Mouse (Mus musculus): ENCODE data around the gene Gm15557. TPM values are rescaled to one million over a fixed set of nuclear protein-coding genes. Genes with fewer than 3 reads are reported as not detected.

The Gm15557 gene
- polyA plus RNA-seq, 1 experiment from 2014 or later, result not detected

DNA sequence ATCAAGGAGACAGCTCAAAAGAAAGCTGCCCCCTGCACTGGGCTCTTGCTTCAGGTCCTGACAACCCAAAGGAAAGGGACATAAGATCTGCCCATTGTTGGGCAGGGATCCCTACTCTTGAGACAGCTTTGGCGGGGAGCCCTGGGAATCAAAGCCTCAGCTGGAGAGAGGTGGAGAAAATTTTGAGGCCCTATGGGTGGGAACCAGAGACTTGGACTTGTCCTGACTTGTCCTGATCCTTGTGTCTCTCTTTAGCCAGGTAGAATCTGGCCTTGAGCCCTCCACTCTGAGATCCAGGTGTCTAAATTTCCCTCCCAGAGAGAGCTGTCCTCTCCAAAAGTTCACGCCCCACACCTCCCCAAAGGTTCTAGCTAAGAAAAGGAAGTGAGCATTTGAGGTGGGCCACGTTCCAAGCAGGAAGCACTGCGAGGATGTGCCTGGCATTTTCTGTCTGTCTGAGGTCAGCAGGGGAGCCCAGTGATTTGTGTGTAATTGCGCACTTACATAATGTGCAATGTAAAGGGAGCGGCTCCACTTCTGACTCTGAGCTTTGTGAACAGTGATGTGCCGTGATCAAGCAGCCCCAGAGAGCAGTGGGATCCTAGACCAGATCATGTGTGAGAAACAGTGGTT is 515 bp upstream of the Gm15557 start:
- Histone ChIP-seq H3K9ac (no peak overlapping the region), H3K9me3 (no peaks in the 10 kb centered on the region), H3K4me3 (no peak overlapping the region), H3K4me1 (peaks cover 28% of the 10 kb centered on the region), H3K36me3 (no peaks in the 10 kb centered on the region), H3K4me2 (replicated peaks) (no peak overlapping the region), H3K27ac (no peak overlapping the region), H3K27me3 (no peaks in the 10 kb centered on the region)
- WGBS, result 73% methylated on average over 7 of the region's 7 CpGs
- ATAC-seq (ENCODE audit: insufficient number of reproducible peaks, insufficient read depth, low FRiP score, low TSS enrichment), result no peak

DNA sequence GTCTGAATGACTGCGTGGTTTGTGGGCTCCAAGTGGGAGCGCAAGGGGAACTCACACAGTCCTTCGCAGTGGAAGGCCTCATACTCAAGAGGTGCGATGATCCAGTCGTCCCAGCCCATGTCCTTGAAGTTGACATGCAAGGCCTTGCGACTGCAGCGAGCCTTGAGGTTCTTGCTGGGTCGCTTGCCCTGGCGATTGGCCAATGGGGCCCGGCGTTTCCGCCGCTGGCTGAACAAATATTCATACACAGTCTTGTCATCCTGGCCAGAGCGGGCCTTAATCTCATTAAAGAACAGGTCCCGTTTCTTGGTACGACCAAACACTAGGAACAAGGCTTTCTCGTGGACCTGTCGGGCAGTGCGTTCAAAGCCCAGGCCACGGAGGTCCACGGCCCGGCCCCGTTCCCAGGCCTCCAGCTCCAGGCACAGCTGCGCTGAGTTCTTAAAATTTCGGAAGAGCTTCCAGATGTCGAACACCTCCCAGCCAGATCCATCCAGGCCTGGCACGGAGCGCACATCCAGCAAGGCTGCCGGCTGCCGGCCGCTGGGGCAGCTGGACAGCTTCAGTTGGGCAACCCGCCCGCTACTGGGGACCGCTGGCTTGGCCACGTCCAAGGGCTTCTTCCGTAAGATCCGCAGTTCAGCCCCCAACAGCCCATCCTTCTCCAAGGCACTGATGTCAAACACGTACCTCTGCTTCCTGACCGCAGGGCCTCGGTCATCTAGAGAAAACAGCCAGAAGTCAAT is 1.3 kb downstream of the Gm15557 start:
- H3K9ac ChIP-seq, result 0 out of 2 replicates have a peak overlapping the region, but pooled peaks have one; percentile 8
- H3K4me2 ChIP-seq (replicated peaks), result no peak overlapping the region; the same call in 1 of the 2 replicates
- H3K4me3 ChIP-seq, result no peak overlapping the region
- H3K4me1 ChIP-seq, result peaks cover 46% of the 10 kb centered on the region
- no peaks in the 10 kb centered on the region for H3K27me3 ChIP-seq
- WGBS, result 79% methylated on average over 40 of the region's 40 CpGs
- no peaks in the 10 kb centered on the region for H3K9me3 ChIP-seq
- H3K36me3 ChIP-seq, result no peaks in the 10 kb centered on the region
- no peak for ATAC-seq (ENCODE audit: insufficient number of reproducible peaks, insufficient read depth, low FRiP score, low TSS enrichment)
- H3K27ac ChIP-seq, result no peak overlapping the region

DNA sequence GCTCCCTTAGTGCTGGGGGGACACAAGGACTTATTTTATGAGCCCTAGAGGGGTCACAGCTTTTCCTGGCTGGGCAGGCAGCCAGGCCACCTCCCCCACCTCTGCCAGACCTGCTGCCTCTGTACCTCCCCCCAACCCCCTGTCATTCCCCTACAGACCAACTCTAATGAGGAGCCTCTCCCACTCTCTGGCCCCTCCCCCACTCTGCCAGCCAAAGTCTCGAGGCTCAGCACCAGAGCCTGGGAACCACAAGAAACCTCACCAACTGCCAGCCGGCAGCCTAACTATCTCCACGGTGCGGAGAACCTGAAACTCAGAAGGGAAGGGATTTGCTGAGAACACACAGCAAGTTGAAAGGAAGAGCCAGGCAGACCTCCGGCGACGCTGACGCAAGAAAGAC is 2.9 kb downstream of the Gm15557 start:
- no peak for ATAC-seq (ENCODE audit: insufficient number of reproducible peaks, insufficient read depth, low FRiP score, low TSS enrichment)
- Histone ChIP-seq H3K27ac (no peak overlapping the region), H3K9ac (0 out of 2 replicates have a peak overlapping the region, but pooled peaks have one; percentile 5), H3K4me2 (replicated peaks) (peak overlapping the region; percentile 39), H3K9me3 (no peaks in the 10 kb centered on the region), H3K27me3 (no peaks in the 10 kb centered on the region), H3K4me3 (peak overlapping the region; percentile 13), H3K4me1 (peaks cover 46% of the 10 kb centered on the region), H3K36me3 (no peaks in the 10 kb centered on the region)
- 2% methylated on average over 8 of the region's 8 CpGs for WGBS

DNA sequence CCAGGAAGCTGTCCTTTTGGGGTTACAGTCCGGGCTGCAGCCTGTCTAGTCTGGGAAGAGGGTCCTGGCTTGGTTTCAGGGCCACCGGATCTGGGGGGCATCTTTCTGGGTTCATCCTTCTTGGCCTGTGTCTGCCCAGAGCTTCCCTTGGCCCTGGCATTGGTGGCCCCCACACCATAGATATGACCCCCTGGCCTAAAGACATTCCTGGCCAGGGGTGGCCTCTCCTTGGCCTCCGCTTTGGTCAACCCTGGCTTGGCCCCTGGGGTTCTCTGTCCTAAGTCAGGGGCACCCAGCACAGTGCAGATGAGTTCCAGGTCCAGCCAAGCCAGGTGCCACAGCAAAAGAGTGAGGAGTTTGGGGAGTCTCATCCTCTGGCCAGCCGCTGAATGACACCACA is 4.2 kb downstream of the Gm15557 start:
- peaks cover 56% of the 10 kb centered on the region for H3K4me1 ChIP-seq
- ATAC-seq (ENCODE audit: insufficient number of reproducible peaks, insufficient read depth, low FRiP score, low TSS enrichment), result no peak
- WGBS, result 73% methylated on average over 4 of the region's 4 CpGs
- no peaks in the 10 kb centered on the region for H3K36me3 ChIP-seq
- H3K27ac ChIP-seq, result peak overlapping the region; percentile 81
- no peaks in the 10 kb centered on the region for H3K9me3 ChIP-seq
- peak overlapping the region; percentile 13 for H3K4me3 ChIP-seq
- H3K9ac ChIP-seq, result peak overlapping the region; percentile 17; the same call in 1 of the 2 replicates
- H3K4me2 ChIP-seq (replicated peaks), result peak overlapping the region; percentile 39
- H3K27me3 ChIP-seq, result no peaks in the 10 kb centered on the region

DNA sequence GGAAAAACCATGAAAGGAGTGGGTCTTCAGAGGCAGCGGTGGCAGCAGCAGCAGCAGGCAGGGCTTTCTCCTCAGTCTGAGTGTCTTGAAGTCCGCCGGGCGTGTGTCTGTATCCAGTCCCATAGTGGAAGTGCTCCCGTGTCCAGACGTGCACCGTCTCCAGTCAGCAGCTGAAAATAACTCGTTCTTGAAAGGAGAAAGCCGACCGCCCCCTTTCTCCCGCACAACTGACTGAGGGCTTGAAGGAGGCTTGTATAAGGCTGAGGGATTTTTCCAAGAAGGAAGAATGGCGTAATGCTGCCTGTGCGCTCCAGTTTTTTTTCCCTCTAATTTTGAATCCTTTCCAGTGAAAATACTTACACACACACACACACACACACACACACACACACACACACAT is 4.6 kb downstream of the Gm15557 start, which contains the start of gene Gdf5:
Gdf5 (minus strand) TSS at position 244 of the 400 bp plus-strand sequence.
- no peaks in the 10 kb centered on the region for H3K36me3 ChIP-seq
- peak within 1 kb of the TSS; percentile 81 for H3K27ac ChIP-seq
- H3K9me3 ChIP-seq, result no peaks in the 10 kb centered on the region
- ATAC-seq (ENCODE audit: insufficient number of reproducible peaks, insufficient read depth, low FRiP score, low TSS enrichment), result 0 out of 2 replicates have a peak, but pooled peaks have one; percentile 35
- H3K4me3 ChIP-seq, result peak within 1 kb of the TSS; percentile 13
- H3K9ac ChIP-seq, result peak within 1 kb of the TSS; percentile 17; the same call in 1 of the 2 replicates
- peaks cover 60% of the 10 kb centered on the region for H3K4me1 ChIP-seq
- no peaks in the 10 kb centered on the region for H3K27me3 ChIP-seq
- peak within 1 kb of the TSS; percentile 39 for H3K4me2 ChIP-seq (replicated peaks)
- WGBS, result 20% methylated on average over 13 of the region's 13 CpGs

DNA sequence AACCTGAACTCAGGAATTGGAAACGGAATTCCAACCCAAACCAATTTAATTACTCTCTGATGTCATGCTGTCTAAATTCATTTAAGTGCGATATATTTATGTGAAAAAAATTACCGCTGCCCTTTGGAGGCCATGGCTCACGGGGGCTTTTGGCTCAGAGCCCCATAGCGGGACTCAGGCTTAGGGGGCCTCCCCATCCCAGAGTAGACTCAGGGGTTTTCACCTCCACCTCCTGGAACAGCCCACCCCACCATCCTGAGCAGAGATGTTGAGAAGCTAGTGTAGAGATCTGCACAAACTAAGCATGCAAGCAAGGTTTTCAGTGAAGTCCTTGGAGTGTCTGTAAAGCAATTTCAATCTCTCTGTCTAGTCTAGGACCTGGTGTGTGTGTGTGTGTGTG is 5.1 kb downstream of the Gm15557 start:
- H3K9ac ChIP-seq, result no peak overlapping the region
- no peak overlapping the region for H3K4me3 ChIP-seq
- ATAC-seq (ENCODE audit: insufficient number of reproducible peaks, insufficient read depth, low FRiP score, low TSS enrichment), result no peak
- H3K4me1 ChIP-seq, result peaks cover 62% of the 10 kb centered on the region
- H3K27me3 ChIP-seq, result no peaks in the 10 kb centered on the region
- H3K4me2 ChIP-seq (replicated peaks), result 0 out of 2 replicates have a peak overlapping the region, but pooled peaks have one; percentile 13
- 23% methylated on average over 5 of the region's 5 CpGs for WGBS
- peak overlapping the region; percentile 81 for H3K27ac ChIP-seq
- no peaks in the 10 kb centered on the region for H3K36me3 ChIP-seq
- no peaks in the 10 kb centered on the region for H3K9me3 ChIP-seq

DNA sequence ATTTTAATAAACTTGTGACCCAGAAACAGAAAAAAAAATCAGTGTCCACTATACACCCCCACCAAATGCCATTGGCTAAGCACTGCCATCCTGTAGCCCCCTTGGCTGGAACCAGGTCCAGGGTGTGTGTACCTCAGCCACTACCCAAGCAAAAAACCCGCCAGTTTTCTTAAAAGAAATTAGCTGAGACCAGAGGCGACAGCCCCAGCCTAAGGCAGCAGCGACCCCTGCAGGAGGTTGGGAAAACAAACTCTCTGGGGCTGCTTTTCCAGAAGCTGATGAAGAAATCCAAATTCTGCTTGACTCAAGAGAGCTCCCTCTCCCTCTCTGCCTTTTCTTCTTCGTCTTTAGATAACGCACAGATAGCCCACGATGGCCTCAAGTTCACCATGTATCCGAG is 5.5 kb downstream of the Gm15557 start:
- WGBS, result 3% methylated on average over 7 of the region's 7 CpGs
- no peak overlapping the region for H3K4me2 ChIP-seq (replicated peaks)
- no peak overlapping the region for H3K4me3 ChIP-seq
- no peaks in the 10 kb centered on the region for H3K9me3 ChIP-seq
- H3K27me3 ChIP-seq, result no peaks in the 10 kb centered on the region
- H3K27ac ChIP-seq, result 0 out of 2 replicates have a peak overlapping the region, but pooled peaks have one; percentile 81
- no peak for ATAC-seq (ENCODE audit: insufficient number of reproducible peaks, insufficient read depth, low FRiP score, low TSS enrichment)
- H3K36me3 ChIP-seq, result no peaks in the 10 kb centered on the region
- peaks cover 62% of the 10 kb centered on the region for H3K4me1 ChIP-seq
- no peak overlapping the region for H3K9ac ChIP-seq

DNA sequence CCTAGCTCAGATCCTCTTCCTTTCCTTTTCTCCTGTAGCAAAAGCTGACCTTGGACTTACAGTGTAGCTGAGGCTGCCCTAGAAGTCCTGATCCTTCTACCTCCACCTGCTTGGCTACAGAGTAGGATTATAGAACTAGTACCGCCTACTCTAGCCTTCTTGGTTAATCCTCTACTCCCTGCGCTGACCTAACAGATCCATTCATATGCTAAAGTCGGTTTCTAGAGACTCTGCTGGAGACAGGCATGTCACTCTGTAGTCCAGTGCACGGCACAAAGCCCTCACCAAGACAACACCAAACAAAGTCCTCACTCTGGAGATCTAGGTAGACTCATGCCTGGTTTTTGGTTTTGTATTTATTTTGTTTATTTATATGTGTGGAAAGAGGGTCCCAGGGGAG is 6.0 kb downstream of the Gm15557 start:
- Histone ChIP-seq H3K4me1 (peaks cover 62% of the 10 kb centered on the region), H3K27ac (no peak overlapping the region), H3K36me3 (no peaks in the 10 kb centered on the region), H3K4me2 (replicated peaks) (no peak overlapping the region), H3K9ac (no peak overlapping the region), H3K4me3 (no peak overlapping the region), H3K27me3 (no peaks in the 10 kb centered on the region), H3K9me3 (no peaks in the 10 kb centered on the region)
- ATAC-seq (ENCODE audit: insufficient number of reproducible peaks, insufficient read depth, low FRiP score, low TSS enrichment), result no peak
- WGBS, result 20% methylated on average over 4 of the region's 4 CpGs

DNA sequence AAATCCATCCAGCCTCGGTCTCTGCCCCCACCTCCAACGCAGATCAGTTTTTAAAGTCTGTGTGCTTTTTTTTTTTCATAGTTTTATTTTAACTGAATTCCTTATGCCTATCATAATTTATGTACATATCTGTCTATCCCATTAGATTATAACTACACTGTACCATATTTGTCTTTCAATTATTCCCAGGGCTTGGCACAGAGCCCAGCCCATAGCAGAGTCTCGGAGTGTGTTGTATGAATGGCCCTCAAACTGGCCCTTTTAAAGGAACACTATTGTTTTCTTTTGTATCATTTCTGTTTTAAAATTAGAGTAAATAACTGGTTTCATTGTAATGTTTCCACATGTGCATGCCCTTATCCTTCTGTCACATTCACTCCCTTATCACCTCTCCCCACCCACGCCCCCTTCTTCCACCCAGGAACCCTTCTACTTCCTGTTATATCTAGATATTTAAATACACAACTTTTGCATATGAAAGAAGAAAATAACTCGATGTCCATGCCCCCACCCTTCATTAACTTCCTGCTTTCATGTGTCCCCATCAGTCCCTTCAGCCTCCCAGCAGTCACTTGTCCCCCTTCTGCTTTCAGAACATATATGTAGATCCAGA is 7.0 kb downstream of the Gm15557 start:
- no peak overlapping the region for H3K27ac ChIP-seq
- peaks cover 57% of the 10 kb centered on the region for H3K4me1 ChIP-seq
- H3K9ac ChIP-seq, result no peak overlapping the region
- H3K9me3 ChIP-seq, result no peaks in the 10 kb centered on the region
- ATAC-seq (ENCODE audit: insufficient number of reproducible peaks, insufficient read depth, low FRiP score, low TSS enrichment), result no peak
- no peaks in the 10 kb centered on the region for H3K27me3 ChIP-seq
- H3K4me2 ChIP-seq (replicated peaks), result no peak overlapping the region
- no peak overlapping the region for H3K4me3 ChIP-seq
- 63% methylated on average over 5 of the region's 5 CpGs for WGBS
- H3K36me3 ChIP-seq, result no peaks in the 10 kb centered on the region

DNA sequence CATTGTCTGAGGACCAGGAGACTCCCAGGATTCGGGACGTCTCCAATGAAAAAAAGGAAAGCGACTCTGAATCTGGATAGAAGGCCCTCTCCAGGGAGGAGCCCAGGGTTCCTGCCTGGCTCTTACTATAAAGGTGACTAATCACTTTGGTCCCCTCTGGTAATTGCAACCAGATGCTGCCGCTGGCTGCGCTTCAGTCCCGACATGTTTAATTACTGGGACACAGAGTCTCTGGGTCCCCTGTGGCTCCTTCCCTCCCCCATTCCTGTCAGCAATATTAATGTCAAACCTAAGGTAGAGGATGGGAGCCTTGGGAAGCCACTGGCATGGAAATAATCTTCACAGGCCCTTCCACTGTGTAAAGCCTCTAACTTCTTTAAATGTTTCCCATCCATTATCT is 8.8 kb downstream of the Gm15557 start:
- no peak overlapping the region for H3K27ac ChIP-seq

DNA sequence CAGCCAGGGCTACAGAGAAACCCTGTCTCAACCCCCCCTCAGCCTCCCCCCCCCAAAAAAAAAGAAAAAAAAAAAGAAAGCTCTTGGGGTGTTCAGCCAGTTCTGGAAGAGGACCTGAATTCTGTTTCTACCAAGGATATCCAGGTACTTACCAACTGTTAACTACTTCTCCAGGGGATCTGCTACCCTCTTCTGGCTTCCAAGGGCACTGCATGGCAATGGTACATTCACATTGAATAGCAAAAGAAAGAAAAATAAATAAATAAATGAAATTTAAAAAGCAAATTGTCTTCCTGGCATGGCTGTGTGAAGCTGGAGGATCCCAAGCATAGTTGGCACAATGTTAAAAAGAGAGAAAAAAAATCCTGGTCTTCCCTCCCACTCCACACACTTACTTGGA is 11.5 kb downstream of the Gm15557 start:
- Histone ChIP-seq H3K4me3 (no peak overlapping the region), H3K9ac (no peak overlapping the region), H3K4me1 (peaks cover 16% of the 10 kb centered on the region), H3K27me3 (0 out of 2 replicates have a peak, but pooled peaks cover 2% of the 10 kb centered on the region), H3K36me3 (no peaks in the 10 kb centered on the region), H3K9me3 (no peaks in the 10 kb centered on the region), H3K27ac (no peak overlapping the region), H3K4me2 (replicated peaks) (no peak overlapping the region)
- ATAC-seq (ENCODE audit: insufficient number of reproducible peaks, insufficient read depth, low FRiP score, low TSS enrichment), result no peak

More for the DNA sequence above, 8.8 kb downstream of the Gm15557 start:
- 8% methylated on average over 6 of the region's 6 CpGs for WGBS
- Histone ChIP-seq H3K9ac (no peak overlapping the region), H3K36me3 (no peaks in the 10 kb centered on the region), H3K27me3 (no peaks in the 10 kb centered on the region), H3K4me2 (replicated peaks) (peak overlapping the region; percentile 15; the same call in 1 of the 2 replicates), H3K4me3 (no peak overlapping the region), H3K9me3 (no peaks in the 10 kb centered on the region), H3K4me1 (peaks cover 41% of the 10 kb centered on the region)
- no peak for ATAC-seq (ENCODE audit: insufficient number of reproducible peaks, insufficient read depth, low FRiP score, low TSS enrichment)
